Mouse (Mus musculus): ENCODE results near the gene Ms4a18.

DNA sequence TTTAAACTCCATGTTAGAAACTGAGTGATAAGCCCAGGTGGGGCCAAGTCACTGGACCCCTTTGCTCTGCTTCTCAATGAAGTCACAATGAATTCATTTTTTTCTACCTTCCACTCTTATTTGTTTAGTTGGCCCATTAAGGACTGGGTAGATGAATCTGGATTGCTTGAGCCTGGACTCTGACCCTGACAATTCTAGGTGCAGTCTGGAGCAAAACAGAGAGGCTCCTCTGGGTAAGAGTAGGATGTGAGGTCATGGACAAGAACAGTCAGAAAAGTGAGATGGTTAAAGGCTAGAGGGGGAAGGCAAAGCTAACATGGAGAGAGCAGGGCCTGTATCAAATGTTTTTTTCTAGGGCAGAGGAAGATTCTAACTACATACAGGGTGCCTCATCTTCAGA, 31.6 kb upstream of the Ms4a18 start:
- TF ChIP-seq CTCF (IDR thresholded peaks at IDR 0.05; ENCODE audit: low read depth) = no peak
- TF ChIP-seq EP300 (optimal IDR thresholded peaks at IDR 0.05) = no peak

All from stomach, postnatal 0 days (tissue).